Mouse (Mus musculus): ENCODE measurements around the gene Slc22a3. TPM values are rescaled to one million over a fixed set of nuclear protein-coding genes. Genes with fewer than 3 reads are reported as not detected.
A peak's percentile ranks its signal among the peaks of the same experiment; 100 is the strongest.

Gene Slc22a3
- 1 to 10 TPM; 1.8 to 2.3 TPM for total RNA-seq (2021)

DNA sequence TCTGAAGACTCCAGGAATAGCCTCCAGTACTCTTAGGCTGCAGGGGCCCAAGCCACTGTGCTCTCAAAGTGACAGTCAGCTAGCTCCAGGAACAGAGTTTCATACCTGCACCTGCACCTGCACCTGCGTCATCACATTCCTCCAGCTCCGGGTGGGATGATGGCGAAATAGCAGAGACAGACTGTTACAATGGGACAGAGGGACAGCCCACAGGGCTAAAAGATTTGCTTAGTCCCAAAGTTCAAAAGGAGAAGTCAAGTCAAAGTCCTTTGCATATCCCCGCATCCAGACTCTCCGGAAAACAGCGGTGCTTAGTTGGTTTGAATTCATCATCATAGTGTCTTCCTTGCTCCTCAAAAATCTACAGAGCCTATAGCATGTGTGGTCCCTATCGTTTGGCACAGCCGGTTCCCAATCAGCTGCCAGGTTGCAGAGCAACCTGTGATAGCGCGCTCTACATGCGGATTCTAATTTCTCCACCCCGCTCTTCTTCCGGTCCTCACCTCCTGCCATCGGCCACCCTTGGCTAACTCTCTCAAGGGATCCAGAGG is at the start of gene Slc22a3:
TSS of gene Slc22a3 (minus strand) at position 51 of the 551 bp plus-strand sequence.
- intact Hi-C loops (cut with DNase I), result no loop called here
- DNase-seq, result no peak

DNA sequence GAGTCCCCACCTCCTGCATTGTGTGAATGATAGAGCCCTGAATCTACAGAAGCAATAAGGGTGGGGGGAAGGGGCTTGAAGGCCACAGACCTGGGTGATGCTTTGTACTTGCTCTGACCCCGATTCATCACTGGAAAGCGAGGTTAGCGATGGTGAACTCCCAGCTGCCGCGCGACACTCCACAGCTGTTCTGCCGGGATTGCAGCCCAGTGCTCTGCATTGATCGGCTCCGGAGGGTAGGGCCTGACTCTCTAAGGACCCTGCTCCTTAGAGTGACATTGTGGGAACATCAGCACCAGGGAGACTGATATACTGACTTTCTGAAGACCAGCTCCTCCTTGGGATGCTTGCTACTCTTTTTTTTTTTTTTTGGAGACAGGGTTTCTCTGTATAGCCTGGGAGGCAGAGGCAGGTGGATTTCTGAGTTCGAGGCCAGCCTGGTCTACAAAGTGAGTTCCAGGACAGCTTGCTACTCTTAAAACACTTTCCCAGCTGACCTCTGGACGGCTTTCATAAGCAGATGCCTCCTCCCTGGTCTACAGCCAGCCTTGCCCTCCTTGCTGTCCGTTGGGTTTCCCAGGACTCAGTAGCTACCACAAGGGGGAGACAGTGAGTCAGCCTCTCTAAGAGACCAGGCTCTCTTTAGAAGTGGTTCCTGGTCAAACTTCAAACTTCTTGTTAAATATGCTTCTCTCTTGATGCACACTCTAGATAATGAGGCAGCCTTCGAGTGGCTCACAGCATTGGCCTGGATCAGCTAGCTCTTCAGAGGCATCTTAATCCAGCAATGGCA is 27.0 kb upstream of the Slc22a3 start:
- intact Hi-C loops (cut with DNase I), result loop anchor here (1.0 to 2.0 kb wide), 2 partner anchors 126 to 276 kb away; no protein-coding TSS in a partner anchor
- DNase-seq, result peak; percentile 80 to 85

DNA sequence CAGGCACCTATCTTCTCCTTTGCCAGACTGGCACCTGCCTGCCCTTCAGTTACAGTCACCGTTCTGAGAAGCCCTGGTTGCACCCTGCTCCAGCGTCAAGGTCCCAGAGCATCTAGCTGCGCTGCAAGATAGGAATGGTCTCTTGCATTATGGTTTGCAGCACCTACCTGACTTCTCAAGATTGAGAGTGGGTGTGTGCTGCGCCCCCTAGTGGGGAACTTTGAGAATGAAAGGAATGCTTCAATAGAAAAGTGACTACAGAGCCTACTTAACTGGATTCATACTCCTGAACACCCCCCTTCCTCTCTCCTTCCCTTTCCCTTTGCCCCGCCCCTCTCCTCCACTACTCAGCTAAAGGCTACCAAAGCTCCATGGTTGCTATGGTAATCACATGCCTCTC is 24.6 kb upstream of the Slc22a3 start:
- intact Hi-C loops (cut with DNase I), result no loop called here

DNA sequence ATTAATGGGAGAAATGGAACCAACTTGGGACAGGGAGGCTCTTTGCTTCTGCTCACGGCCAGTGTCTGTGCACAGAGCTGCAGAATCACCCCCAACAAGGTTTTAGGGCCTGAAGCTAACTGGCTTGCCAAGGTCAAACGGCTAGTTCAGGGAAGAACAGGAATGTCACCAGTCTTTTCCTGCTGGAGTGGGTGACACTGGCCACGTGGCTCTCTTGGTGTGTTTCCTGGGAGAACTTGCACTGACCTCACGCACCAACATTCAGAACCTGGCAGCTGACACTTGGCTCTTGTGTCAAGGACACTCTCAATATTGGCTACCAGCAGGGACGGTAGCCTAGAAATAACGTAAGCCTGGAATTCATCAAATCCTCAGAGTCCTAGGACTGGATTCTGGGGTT is 22.6 kb upstream of the Slc22a3 start:
- intact Hi-C loops (cut with DNase I), result loop anchor here (2.0 kb wide), 1 partner anchor 113 kb away; no protein-coding TSS in a partner anchor
- DNase-seq, result peak; percentile 55 to 64

More for the DNA sequence above, 24.6 kb upstream of the Slc22a3 start:
- DNase-seq, result peak; percentile 62 to 75

DNA sequence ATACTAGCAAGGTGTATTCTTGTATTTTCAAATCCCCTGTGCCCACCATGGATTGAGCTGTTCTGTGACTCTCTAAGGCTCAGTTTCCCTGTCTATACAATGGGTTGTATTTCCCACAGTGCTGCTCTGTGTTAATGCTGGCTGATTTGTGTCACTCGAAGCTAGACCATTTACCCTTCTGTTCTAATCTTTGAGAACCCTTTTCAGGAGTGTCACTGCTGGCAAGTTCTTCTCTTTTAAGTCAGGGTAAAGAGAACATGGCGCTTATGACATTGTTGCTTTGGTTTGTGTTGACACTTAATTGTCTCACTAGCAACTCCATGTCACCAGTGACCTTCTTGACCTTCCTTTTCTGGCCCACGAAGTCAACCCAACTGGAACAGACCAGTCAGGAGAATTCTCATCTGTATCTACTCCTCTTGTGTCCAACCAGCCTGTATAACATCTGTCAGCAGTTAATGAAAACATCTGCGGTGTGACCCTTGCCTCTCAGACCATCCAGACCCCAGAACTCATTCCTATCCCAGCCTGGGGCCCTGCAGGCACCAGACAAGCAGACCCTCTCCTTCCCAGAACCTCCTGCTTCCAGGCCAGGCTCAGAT is 22.0 kb upstream of the Slc22a3 start:
- intact Hi-C loops (cut with DNase I), result no loop called here
- DNase-seq, result no peak

DNA sequence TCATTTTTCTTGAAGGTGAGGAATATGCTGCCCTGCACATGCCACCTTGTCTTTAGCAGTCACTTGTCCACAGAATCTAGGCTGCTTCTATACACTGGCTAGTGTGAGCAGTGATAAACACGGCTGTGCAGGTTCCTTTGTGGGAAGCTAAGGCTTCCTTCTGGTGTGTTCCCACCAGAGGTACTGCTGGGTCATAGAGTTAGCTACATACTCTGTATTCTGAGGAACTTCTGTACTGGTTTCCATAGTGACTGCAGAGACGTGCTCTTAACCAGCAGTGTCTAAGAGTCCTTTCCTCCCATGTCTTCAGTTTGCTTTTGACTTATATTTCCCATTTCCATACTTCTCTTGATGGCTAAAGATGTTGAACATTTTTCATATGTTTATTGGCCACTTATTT is 11.6 kb upstream of the Slc22a3 start:
- intact Hi-C loops (cut with DNase I), result no loop called here

DNA sequence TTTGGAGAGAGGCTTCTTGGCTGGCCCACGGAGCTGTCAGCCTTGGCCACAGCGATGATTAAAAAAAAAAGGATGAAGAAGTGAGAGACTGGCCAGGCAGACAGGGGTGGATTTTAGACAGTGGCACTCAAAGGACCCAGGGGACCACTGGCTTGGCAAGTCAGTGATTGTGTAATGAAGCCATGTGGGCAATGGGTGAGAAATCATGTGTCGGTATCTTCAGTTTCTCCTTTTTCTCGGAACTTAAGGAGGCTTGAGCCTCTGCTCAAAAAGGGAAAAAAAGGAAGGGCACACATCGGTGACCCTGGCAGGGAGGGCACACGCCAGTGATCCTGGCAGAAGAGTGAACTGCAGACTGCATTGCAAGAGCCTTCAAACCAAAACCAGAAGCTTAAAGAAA is 10.7 kb upstream of the Slc22a3 start:
- DNase-seq, result no peak
- intact Hi-C loops (cut with DNase I), result no loop called here

More for the DNA sequence above, 11.6 kb upstream of the Slc22a3 start:
- no peak for DNase-seq

DNA sequence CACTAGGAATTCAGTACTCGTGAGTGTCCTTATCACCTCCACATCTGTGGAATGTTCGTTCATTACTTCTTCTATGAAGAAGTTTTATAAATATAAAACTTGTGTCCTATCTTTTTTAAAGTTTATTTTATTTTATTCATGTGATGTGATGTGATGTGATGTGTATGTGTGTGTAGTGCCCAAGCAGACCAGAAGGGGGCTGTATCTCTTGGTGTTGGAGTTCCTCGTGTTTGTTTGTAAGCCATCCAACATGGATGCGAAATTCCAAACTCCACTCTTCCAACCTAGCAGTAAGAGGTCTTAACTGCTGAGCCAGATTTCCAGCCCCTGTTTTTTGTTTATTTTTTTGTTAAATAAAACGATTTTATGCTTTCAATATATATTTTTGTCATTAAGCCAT is 6.5 kb upstream of the Slc22a3 start:
- no peak for DNase-seq
- intact Hi-C loops (cut with DNase I), result no loop called here

DNA sequence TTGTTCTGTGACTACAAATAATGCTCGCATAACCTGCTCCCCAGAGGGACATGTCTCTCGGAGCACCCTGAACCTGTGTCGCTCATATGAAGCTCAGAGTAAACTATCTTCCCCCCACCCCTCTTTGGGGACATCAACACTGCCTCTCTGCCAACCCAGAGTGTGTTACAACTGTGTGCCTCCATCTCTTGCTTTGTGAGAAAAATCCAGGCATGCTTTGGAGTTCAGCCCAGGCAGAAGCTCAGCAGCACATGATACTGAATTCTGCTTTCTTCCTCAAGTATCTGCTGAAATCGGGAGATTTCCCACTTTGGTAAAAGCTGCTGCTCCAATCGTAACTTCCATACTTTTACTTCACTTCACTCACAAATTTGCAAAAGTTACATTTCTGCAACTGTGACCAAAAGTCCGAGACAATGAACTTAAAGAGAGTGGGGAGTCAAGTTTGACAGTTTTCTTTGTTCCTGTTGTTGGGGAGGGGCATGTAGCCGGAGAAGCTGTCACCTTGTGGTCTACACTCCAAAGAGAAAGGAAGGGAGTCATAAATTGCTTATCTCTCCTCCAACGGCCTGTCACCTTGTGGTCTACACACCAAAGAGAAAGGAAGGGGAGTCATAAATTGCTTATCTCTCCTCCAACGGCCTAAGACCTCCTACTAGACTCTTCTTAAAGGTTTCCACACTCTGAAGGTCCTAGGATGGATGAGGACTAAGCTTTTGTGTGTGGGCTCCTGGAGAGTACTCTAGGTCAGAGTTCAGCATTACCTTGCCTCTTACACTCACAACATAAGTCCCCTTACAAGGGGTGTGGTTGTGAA is 5.8 kb upstream of the Slc22a3 start:
- intact Hi-C loops (cut with DNase I), result no loop called here
- no peak for DNase-seq

DNA sequence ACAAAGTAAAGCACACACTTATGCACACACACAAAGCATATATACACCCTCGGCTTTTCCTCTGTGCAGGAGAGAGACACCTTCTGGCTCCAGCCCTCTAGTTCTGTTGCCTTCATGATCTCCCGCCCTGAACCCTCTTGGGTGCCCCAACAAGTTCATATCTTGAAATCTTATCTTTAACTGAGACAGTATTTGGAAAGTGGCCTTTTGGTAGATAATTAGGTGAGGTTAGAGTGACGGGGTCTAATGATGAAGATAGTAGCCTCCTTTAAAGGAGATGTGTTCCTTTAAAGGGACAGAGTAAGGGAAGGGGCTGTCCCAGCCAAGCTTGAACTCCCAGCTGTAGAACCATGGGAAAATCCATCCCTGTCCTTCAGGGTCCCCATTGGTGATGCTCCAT is 3.7 kb upstream of the Slc22a3 start:
- intact Hi-C loops (cut with DNase I), result no loop called here
- no peak for DNase-seq

DNA sequence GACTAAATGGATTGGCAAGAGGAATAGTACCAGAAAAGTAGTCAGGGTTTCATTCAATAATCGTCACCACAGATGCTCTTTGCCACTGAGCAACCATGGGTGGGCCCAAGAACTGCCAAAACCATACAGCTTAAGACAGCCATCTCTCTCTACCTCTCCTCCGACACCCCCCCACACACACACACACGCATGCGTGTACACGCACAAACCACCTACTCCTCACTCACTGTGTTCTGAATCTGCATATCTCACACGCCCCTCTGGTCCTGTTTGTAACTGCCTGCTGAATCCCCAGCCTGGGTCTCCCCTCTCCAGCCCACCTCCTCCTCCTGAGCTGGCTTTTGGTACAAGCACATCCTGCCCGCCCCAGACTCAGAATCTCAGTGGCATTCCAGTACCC is 872 bp upstream of the Slc22a3 start:
- intact Hi-C loops (cut with DNase I), result no loop called here
- DNase-seq, result no peak

DNA sequence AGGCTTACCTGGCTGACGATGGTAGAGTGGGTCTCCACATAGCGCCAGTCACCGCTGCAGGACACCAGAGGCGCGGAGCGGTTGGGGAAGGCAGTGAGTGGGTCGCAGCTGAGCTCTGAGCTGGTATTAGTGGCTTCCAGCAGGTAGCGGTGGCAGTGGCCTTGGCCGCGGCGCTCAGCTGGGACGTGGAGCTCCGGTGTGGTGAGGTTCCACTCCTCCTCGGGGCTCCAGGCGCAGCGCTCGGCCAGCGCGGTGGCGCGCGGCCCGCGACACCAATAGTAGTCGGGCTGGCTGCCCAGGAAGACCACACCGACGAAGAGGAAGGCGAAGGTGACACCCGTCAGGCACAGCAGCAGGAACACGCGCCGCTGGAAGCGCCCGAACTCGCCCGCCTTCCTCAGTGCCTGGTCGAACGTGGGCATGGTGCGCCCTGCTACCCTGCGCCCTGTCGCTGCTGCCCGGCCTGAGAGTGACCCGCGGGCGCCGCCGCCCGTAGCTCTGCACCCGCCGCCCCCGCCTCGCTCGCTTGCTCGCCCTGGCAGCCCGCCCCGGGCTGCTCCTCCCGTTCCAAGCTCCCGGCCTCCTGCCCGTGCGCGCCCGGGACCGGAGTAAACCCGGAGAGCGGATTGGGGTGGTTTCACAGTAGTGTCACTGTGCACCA is 471 bp downstream of the Slc22a3 start:
- DNase-seq, result peak; percentile 57 to 66
- intact Hi-C loops (cut with DNase I), result no loop called here

DNA sequence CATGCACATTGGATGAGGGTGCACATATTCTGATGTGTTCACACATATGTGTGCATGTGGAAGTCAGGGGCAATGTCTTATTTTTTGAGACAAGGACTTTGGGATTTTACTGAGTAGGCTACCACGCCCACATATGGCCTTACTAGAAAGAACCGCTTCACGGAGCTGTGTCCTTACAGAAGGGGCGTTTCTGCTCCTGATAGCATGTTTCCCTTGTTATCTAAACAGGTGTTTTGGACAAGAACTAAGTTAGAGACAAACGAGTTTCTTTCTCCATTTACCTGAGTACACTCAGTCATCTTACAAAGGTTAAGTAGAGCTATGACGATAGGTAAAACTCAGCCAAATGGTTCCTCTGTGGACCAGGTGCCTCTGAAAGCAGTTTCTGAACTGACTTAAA is 1.8 kb downstream of the Slc22a3 start:
- no peak for DNase-seq

DNA sequence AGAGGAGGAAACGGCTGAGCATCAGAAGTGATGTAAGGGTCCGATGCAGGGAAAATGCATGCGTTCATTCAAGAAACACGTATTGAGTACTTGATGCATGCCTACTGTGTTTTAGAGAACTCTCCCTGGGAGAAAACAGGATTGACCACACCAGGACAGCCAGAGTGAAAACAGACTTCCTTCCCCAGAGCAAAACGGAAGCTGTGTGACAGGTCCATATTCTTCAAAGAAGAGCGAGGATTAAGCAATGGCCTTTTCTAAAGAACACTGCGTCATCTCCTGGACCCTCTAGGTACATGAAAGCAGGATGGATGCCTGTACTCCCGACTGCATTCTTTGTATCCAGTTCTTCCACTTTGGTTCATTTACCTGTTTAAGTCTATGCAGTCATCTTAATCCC is 8.1 kb downstream of the Slc22a3 start:
- intact Hi-C loops (cut with DNase I), result no loop called here
- DNase-seq, result no peak

More for the DNA sequence above, 1.8 kb downstream of the Slc22a3 start:
- intact Hi-C loops (cut with DNase I), result no loop called here

DNA sequence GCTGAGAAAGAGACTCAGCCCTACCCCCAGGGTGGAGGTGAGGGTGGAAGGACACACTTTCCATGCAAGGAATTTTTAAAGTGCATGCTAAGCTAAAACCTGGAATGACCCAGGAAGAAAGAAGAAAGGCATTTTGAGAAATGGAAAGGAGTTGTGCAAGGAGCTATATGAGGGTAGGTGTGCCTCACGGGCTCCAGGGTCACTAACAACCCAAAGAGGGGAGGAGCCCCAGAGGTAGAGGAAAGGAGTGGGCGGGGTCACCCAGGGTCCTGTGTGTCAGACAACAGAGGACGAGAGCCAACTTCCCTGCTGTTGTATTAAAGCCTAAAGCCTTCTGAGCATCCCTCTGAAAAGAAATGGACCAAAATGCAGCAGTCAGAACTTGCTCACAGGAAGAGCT is 11.9 kb downstream of the Slc22a3 start:
- intact Hi-C loops (cut with DNase I), result no loop called here
- no peak for DNase-seq

DNA sequence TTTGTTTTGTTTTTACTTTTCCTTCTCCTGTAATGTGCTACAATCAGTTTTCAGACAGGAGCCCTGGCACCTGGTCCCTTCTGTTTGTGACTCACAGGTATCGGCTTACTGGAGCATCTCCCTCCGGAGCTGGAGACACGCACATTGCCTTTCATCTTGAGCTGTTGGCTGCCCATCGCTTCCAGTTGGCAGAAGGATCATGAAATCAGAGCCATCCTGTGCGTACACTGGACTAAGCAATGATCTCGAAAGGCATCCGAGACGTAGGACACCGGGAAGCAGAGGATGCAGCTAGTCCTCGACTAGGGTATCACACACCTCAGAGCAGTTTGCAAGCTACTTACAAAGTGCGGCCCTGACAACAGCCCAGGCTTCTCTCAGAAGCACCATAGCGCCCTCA is 15.9 kb downstream of the Slc22a3 start:
- intact Hi-C loops (cut with DNase I), result no loop called here

DNA sequence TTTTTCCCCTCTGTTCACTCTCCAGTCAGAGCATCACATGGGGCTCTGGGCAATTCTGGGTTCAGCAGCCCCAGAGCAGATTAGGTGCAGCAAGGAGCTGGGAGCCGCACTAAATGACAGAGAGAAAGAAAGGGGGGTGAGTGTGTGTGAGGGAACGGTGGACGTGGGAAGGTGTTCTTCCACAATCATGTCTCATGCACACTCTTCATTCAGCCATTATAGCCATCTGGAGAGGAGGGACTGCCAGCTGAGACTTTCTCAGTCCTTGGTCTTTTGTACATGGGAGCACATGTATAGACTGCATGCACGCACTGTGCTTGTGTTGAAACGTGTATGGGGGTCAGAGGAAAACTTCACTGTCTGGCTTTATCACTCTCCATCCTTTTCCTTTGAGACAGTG is 17.6 kb downstream of the Slc22a3 start:
- intact Hi-C loops (cut with DNase I), result no loop called here
- no peak for DNase-seq

More for the DNA sequence above, 15.9 kb downstream of the Slc22a3 start:
- no peak for DNase-seq

DNA sequence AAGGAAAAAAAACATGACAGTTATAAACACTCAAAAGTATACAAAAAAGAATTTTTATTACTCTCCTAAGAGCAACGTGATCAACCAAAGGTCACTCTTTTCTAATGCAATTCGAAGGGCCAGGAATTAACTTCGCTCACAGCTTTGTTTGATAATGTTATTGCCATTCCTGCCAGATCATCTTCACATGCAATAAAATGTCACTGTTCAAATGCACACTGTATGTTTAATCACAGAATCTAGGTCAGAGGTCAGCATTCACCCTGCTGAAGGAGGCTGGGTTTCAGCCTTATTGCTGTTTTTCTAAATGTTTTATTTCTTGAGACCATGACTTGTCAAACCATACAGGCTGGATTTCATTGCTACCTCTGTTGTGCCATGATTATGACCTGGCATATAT is 21.8 kb downstream of the Slc22a3 start:
- intact Hi-C loops (cut with DNase I), result no loop called here
- DNase-seq, result no peak

DNA sequence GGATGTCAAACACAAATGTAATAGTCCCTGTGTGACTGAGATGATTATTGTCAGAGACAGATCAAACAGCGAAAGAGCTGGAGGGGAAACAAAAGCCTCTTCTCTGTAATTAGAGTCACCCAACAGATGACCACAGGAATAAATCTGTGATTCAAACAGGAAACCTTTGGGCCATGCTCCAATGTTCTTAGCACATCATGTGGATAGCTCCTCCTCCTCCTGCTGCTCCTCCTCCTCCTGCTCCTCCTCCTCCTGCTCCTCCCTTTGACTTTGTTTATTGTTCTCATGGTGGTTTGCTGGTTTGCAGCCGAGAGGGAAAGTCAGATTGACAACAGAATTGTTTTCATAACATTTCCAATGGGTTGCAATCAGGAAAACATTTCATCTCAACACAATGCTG is 28.1 kb downstream of the Slc22a3 start:
- intact Hi-C loops (cut with DNase I), result no loop called here
- no peak for DNase-seq

DNA sequence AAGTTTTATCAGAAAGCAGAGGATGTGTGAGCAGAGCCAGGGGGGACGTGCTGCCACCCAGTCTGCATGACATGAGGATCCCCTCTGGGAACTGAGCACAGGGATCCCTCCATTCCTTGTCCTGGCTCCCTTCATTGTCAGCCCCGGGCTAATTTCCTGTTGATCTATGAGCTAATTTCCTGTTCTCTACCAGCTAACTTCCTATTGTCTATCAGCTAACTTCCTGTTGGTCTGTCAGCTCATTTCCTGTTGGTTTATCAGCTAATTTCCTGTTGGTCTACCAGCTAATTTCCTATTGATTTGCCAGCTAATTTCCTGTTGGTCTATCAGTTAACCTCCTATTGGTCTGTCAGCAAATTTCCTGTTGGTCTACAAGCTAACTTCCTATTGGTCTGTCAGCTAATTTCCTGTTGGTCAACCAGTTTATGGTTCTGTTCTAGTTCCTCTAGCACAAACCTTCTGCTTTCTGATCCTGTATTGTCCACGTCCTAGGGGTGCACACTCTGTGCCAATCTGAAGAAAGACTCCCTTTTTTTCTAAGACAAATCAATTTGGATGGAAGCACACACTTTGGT is 32.9 kb downstream of the Slc22a3 start:
- intact Hi-C loops (cut with DNase I), result no loop called here
- DNase-seq, result no peak

Measured in heart, postnatal 10 days (tissue).